Mouse (Mus musculus) intestine, embryonic 14.5 days (tissue): ENCODE data around the gene Rgs6. TPM values are rescaled to one million over a fixed set of nuclear protein-coding genes. Genes with fewer than 3 reads are reported as not detected.

Source experiments
- ATAC-seq: fragments of 200-750 bp; cut with Nextera tagmentation; replicated peaks from 2 replicates; pipeline ENCODE4 v1.8.0; 2017; ENCODE audit warnings: low read depth, moderate number of reproducible peaks, moderate TSS enrichment, moderate library complexity; ENCODE audit not compliant: low FRiP score, low TSS enrichment
- DNase-seq: peaks from one replicate; pipeline ENCODE4 v3.0.0-alpha.2; 2018; ENCODE audit warnings: low spot score
- H3K27ac ChIP-seq: fragments of 300-500 bp; sonication (generic); 2 replicates; pipeline ENCODE4 v1.5.1; 2014; ENCODE audit warnings: low read depth, mild to moderate bottlenecking, control low read depth
- H3K27me3 ChIP-seq: fragments of 300-500 bp; sonication (generic); replicated peaks from 2 replicates; pipeline ENCODE4 v1.6.1; 2014; ENCODE audit warnings: low read length, control low read depth; ENCODE audit not compliant: control insufficient read depth, insufficient read depth
- H3K36me3 ChIP-seq: fragments of 300-500 bp; sonication (generic); 2 replicates; pipeline ENCODE4 v1.6.1; 2014; ENCODE audit warnings: low read length, control low read depth; ENCODE audit not compliant: control insufficient read depth, insufficient read depth
- H3K4me1 ChIP-seq: fragments of 300-500 bp; sonication (generic); replicated peaks from 2 replicates; pipeline ENCODE4 v1.6.1; 2014; ENCODE audit warnings: low read length, control low read depth, mixed read lengths; ENCODE audit not compliant: control insufficient read depth, insufficient read depth
- H3K4me2 ChIP-seq: fragments of 300-500 bp; sonication (generic); 2 replicates; pipeline ENCODE4 v1.6.1; 2014; ENCODE audit warnings: low read length
- H3K4me3 ChIP-seq: fragments of 300-500 bp; sonication (generic); 2 replicates; pipeline ENCODE4 v1.5.1; 2014; ENCODE audit warnings: low read depth, low read length, control low read depth, mixed read lengths
- H3K9ac ChIP-seq: fragments of 300-500 bp; sonication (generic); 2 replicates; pipeline ENCODE4 v1.6.1; 2014; ENCODE audit warnings: mild to moderate bottlenecking, low read length
- H3K9me3 ChIP-seq: fragments of 300-500 bp; sonication (generic); 2 replicates; pipeline ENCODE4 v1.6.1; 2016; ENCODE audit warnings: low read length, control low read depth; ENCODE audit not compliant: control insufficient read depth
- WGBS: fragments of 180-500 bp; shearing (Covaris S2); extraction: QIAGEN DNeasy Blood & Tissue Kit; methylation state at CpG from one replicate; pipeline ENCODE4 v1.1.7; 2014; 5-methylcytosine and 5-hydroxymethylcytosine counted together
- polyA plus RNA-seq: library from polyadenylated mRNA; unstranded; fragments of >200 nt; fragmentation: Nextera tagmentation; extraction: Ambion mirVana; gene quantifications from 2 replicates; pipeline ENCODE4 v1.2.1, GENCODE M21; 2014

Gene Rgs6
- polyA plus RNA-seq, 1 experiment from 2014 or later = 1.9 TPM

- Histone ChIP-seq H3K36me3 (no peaks in the 10 kb centered on the region), H3K9me3 (no peaks in the 10 kb centered on the region), H3K27ac (no peak overlapping the region), H3K4me2 (no peak overlapping the region), H3K9ac (no peak overlapping the region), H3K27me3 (no peaks in the 10 kb centered on the region), H3K4me1 (no peaks in the 10 kb centered on the region), H3K4me3 (no peak overlapping the region)
- DNase-seq (no peak), ATAC-seq (no peak)
- 79% methylated on average over 3 of the region's 3 CpGs for WGBS
Observed at GRCm38 (mm10) chr12:83034859-83035569, 446.9 kb downstream of the Rgs6 start.

- Histone ChIP-seq H3K9me3 (no peaks in the 10 kb centered on the region), H3K4me3 (no peak overlapping the region), H3K4me1 (no peaks in the 10 kb centered on the region), H3K9ac (no peak overlapping the region), H3K36me3 (no peaks in the 10 kb centered on the region), H3K27me3 (no peaks in the 10 kb centered on the region), H3K27ac (no peak overlapping the region), H3K4me2 (no peak overlapping the region)
- DNase-seq (no peak), ATAC-seq (no peak)
- WGBS = 68% methylated on average over 25 of the region's 25 CpGs
Observed at GRCm38 (mm10) chr12:83037798-83038560, 449.9 kb downstream of the Rgs6 start.

DNA sequence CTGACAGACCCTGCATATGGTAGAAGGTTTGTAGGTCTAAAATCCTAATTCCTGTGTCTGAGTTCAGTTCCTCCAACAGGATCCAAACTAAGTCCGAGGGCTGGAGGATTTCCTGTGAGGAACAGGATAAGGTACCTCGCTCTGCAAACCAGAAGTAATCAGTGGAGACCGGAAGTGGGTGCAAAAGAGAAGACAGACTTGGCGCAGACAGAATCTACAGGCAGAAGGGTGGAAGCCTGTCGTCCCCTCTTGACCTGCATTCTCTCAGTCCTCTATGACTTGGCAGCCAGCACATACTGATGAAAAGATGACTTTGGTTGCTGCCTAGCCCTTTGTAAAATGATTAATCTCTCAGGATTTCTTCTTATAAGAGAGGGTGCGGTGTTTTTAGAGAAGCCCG, 450.7 kb downstream of the Rgs6 start:
- Histone ChIP-seq H3K9ac (no peak overlapping the region), H3K4me1 (no peaks in the 10 kb centered on the region), H3K27me3 (no peaks in the 10 kb centered on the region), H3K9me3 (no peaks in the 10 kb centered on the region), H3K4me3 (no peak overlapping the region), H3K27ac (no peak overlapping the region), H3K36me3 (no peaks in the 10 kb centered on the region), H3K4me2 (no peak overlapping the region)
- ATAC-seq (no peak), DNase-seq (no peak)
- 75% methylated on average over 7 of the region's 7 CpGs for WGBS

DNA sequence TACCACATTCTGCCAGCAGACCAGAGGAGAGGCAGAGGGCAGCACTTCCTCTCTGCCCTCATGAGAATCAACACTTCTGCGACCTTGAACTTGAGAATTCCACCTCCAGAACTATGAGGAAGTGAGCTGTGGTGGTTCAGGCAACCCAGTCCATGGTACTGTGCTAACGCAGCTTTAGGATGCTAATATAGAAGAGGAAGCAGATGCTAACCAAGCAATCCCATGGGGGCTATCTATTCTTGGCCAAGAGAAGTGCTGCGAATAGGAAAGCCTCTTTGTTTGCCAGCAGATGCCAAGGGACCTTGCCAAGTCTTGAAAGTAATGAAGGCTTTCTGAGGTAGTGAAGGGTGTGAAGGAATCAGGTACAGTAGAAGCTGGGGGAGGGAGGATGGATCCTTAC, 451.8 kb downstream of the Rgs6 start:
- H3K9ac ChIP-seq = no peak overlapping the region
- no peaks in the 10 kb centered on the region for H3K36me3 ChIP-seq
- no peak overlapping the region for H3K27ac ChIP-seq
- no peak for DNase-seq
- H3K4me1 ChIP-seq = no peaks in the 10 kb centered on the region
- ATAC-seq = no peak
- 72% methylated on average over 3 of the region's 3 CpGs for WGBS
- H3K4me2 ChIP-seq = no peak overlapping the region
- H3K27me3 ChIP-seq = no peaks in the 10 kb centered on the region
- H3K4me3 ChIP-seq = no peak overlapping the region
- H3K9me3 ChIP-seq = no peaks in the 10 kb centered on the region

- Histone ChIP-seq H3K27me3 (no peaks in the 10 kb centered on the region), H3K9ac (no peak overlapping the region), H3K9me3 (no peaks in the 10 kb centered on the region), H3K4me2 (no peak overlapping the region), H3K36me3 (no peaks in the 10 kb centered on the region), H3K27ac (no peak overlapping the region), H3K4me1 (no peaks in the 10 kb centered on the region), H3K4me3 (no peak overlapping the region)
- DNase-seq (no peak), ATAC-seq (no peak)
- WGBS = 57% methylated on average over 6 of the region's 6 CpGs
Observed at GRCm38 (mm10) chr12:83043980-83044620, 456.0 kb downstream of the Rgs6 start.

GRCm38 (mm10) chr12:83044621-83044990, 456.5 kb downstream of the Rgs6 start:
- no peaks in the 10 kb centered on the region for H3K36me3 ChIP-seq
- no peak for ATAC-seq
- no peak overlapping the region for H3K4me3 ChIP-seq
- no peak overlapping the region for H3K4me2 ChIP-seq
- no peak overlapping the region for H3K9ac ChIP-seq
- H3K27ac ChIP-seq = no peak overlapping the region
- WGBS = 17% methylated on average over 4 of the region's 4 CpGs
- DNase-seq = no peak
- H3K27me3 ChIP-seq = no peaks in the 10 kb centered on the region
- H3K4me1 ChIP-seq = no peaks in the 10 kb centered on the region
- no peaks in the 10 kb centered on the region for H3K9me3 ChIP-seq

GRCm38 (mm10) chr12:83045001-83045531, 457.0 kb downstream of the Rgs6 start:
- Histone ChIP-seq H3K4me2 (no peak overlapping the region), H3K27ac (no peak overlapping the region), H3K9me3 (no peaks in the 10 kb centered on the region), H3K9ac (no peak overlapping the region), H3K27me3 (no peaks in the 10 kb centered on the region), H3K36me3 (no peaks in the 10 kb centered on the region), H3K4me1 (no peaks in the 10 kb centered on the region), H3K4me3 (no peak overlapping the region)
- WGBS = 57% methylated on average over 12 of the region's 12 CpGs
- ATAC-seq (no peak), DNase-seq (no peak)

DNA sequence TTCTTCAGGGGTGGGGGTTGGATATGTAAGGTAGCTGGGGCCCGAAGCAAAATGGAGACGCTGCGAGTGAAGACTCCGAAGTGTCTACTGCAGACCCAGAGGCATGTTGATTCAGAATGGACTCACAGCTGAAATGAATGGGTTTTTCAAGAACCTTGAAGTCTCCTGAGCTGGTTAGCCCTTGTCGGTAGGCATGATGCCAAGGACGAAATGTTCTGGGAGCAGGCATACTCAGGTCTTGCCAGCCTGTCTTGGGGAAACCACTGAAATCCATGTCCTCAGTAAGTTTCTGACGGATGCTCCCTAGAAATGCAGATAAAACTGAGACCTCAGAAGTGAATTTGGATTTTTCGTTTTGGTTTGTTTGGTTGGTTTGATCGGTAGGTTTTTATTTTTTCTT, 458.6 kb downstream of the Rgs6 start:
- DNase-seq (no peak), ATAC-seq (no peak)
- no peaks in the 10 kb centered on the region for H3K4me1 ChIP-seq
- no peaks in the 10 kb centered on the region for H3K9me3 ChIP-seq
- H3K27me3 ChIP-seq = no peaks in the 10 kb centered on the region
- H3K27ac ChIP-seq = no peak overlapping the region
- WGBS = 95% methylated on average over 9 of the region's 9 CpGs
- H3K4me3 ChIP-seq = no peak overlapping the region
- H3K9ac ChIP-seq = no peak overlapping the region
- H3K36me3 ChIP-seq = no peaks in the 10 kb centered on the region
- H3K4me2 ChIP-seq = no peak overlapping the region
